Mouse (Mus musculus): ENCODE measurements around the gene Galr3. TPM values are rescaled to one million over a fixed set of nuclear protein-coding genes. Genes with fewer than 3 reads are reported as not detected.

Gene Galr3
- polyA plus RNA-seq, 1 experiment from 2014 or later: not detected

DNA sequence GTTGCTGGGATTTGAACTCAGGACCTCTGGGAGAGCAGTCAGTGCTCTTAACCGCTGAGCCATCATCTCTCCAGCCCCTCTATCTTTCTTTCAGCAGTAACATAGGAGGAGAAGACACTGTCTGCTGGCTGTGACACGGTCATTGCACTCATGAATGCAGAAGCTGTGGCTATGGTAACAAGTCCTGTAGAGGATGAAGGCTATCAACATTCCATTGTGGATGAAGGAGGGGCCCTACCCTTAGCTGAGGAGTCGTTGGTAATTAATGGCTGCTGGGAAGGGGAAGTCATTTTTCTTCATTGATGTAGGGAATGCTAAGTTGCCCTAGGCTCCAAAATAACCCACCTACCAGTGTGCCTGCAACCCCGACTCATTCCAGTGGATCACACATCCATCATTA lies 23.5 kb upstream of the Galr3 start:
- H3K9me3 ChIP-seq (ENCODE audit: control insufficient read depth, low read length): no peaks in the 10 kb centered on the region
- no peak overlapping the region for H3K27ac ChIP-seq (ENCODE audit: low read depth, low read length)
- no peak overlapping the region for H3K9ac ChIP-seq (ENCODE audit: low read length)
- no peaks in the 10 kb centered on the region for H3K27me3 ChIP-seq (ENCODE audit: control insufficient read depth, insufficient read depth, low read length)
- H3K4me1 ChIP-seq (ENCODE audit: control insufficient read depth, insufficient read depth, low read length): peaks cover under 1% of the 10 kb centered on the region; the same call in 1 of the 2 replicates
- H3K36me3 ChIP-seq (ENCODE audit: control insufficient read depth, insufficient read depth, low read length): no peaks in the 10 kb centered on the region
- H3K4me3 ChIP-seq (ENCODE audit: low read depth, low read length): no peak overlapping the region
- no peak for DNase-seq (ENCODE audit: low spot score)
- ATAC-seq (ENCODE audit: insufficient read depth, low FRiP score, low TSS enrichment): no peak
- H3K4me2 ChIP-seq (ENCODE audit: low read depth): no peak overlapping the region
- WGBS: 33% methylated on average over 4 of the region's 4 CpGs

DNA sequence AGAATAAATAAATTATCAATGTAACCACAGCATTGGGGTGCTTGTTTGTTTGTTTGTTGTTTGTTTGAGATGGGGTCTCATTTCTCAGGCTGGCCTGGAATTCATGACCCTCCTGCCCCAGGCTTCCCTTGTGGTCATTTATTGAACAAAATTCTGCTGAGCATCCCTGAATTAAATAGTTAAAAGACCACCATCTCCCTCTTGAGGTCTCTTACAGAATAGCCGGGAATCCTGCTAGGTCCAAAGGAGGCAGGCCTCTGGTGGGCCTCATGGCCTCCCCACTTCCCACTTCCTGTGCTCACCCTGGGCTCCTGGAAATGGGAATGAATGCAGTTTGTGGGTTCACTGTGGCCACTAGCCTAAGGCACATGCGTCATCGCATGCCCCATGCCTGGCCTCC lies 22.8 kb upstream of the Galr3 start:
- no peak for ATAC-seq (ENCODE audit: insufficient read depth, low FRiP score, low TSS enrichment)
- DNase-seq (ENCODE audit: low spot score): no peak
- no peak overlapping the region for H3K4me3 ChIP-seq (ENCODE audit: low read depth, low read length)
- no peak overlapping the region for H3K9ac ChIP-seq (ENCODE audit: low read length)
- no peaks in the 10 kb centered on the region for H3K4me1 ChIP-seq (ENCODE audit: control insufficient read depth, insufficient read depth, low read length)
- 68% methylated on average over 3 of the region's 3 CpGs for WGBS
- H3K27ac ChIP-seq (ENCODE audit: low read depth, low read length): no peak overlapping the region
- no peaks in the 10 kb centered on the region for H3K36me3 ChIP-seq (ENCODE audit: control insufficient read depth, insufficient read depth, low read length)
- H3K9me3 ChIP-seq (ENCODE audit: control insufficient read depth, low read length): no peaks in the 10 kb centered on the region
- no peaks in the 10 kb centered on the region for H3K27me3 ChIP-seq (ENCODE audit: control insufficient read depth, insufficient read depth, low read length)
- no peak overlapping the region for H3K4me2 ChIP-seq (ENCODE audit: low read depth)

DNA sequence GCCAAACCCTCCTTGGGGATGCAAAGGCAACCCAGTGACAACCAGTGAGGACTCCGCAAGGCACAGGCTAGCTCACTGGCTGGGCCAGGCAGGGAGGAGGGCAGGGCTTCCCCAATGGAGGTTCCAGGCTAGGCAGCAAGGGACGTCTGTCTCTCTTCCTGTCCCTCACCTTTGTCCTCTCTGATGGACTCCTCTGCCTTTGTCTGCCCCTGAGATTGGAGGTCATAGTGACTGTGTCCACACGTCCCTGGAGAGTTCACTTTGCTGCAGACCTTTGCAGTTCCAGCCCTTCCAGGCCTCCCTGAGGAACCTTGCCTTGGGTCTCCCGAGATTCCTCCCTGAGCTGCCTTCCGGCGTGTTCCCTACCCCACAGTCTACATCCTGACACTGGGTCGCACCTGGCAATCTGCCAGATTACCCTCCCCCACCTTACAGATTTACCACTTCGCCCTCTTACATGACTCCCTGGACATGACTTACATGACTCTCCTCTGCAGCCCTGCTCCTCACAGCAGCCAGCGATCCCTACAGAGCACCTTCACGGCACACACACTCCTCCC lies 18.9 kb upstream of the Galr3 start:
- Histone ChIP-seq H3K9ac (ENCODE audit: low read length) (no peak overlapping the region), H3K4me1 (ENCODE audit: control insufficient read depth, insufficient read depth, low read length) (peaks cover 10% of the 10 kb centered on the region), H3K4me3 (ENCODE audit: low read depth, low read length) (no peak overlapping the region), H3K27ac (ENCODE audit: low read depth, low read length) (no peak overlapping the region), H3K36me3 (ENCODE audit: control insufficient read depth, insufficient read depth, low read length) (no peaks in the 10 kb centered on the region), H3K9me3 (ENCODE audit: control insufficient read depth, low read length) (no peaks in the 10 kb centered on the region), H3K4me2 (ENCODE audit: low read depth) (no peak overlapping the region), H3K27me3 (ENCODE audit: control insufficient read depth, insufficient read depth, low read length) (no peaks in the 10 kb centered on the region)
- no peak for DNase-seq (ENCODE audit: low spot score)
- no peak for ATAC-seq (ENCODE audit: insufficient read depth, low FRiP score, low TSS enrichment)
- WGBS: 67% methylated on average over 10 of the region's 10 CpGs

DNA sequence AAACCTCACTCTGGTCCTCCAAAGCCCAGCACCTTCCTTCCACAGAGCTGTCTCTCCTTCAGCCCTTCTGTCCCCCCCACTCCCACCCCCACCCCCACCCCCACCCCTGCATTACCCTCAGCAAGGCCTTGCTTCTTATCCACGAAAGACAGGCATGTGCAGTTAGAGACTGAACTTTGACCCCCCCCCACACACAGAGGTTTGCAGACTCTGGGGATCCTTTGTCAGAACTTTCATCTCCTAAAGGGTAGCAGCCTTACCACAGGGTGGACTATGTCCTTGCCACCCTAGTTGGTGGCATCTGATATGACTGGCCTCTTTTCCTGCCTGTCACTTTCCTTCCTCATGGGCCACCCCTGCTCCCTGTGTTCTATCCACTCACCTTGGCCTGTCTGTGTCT lies 18.3 kb upstream of the Galr3 start:
- Histone ChIP-seq H3K9me3 (ENCODE audit: control insufficient read depth, low read length) (no peaks in the 10 kb centered on the region), H3K27me3 (ENCODE audit: control insufficient read depth, insufficient read depth, low read length) (no peaks in the 10 kb centered on the region), H3K4me2 (ENCODE audit: low read depth) (no peak overlapping the region), H3K36me3 (ENCODE audit: control insufficient read depth, insufficient read depth, low read length) (no peaks in the 10 kb centered on the region), H3K27ac (ENCODE audit: low read depth, low read length) (no peak overlapping the region), H3K4me1 (ENCODE audit: control insufficient read depth, insufficient read depth, low read length) (peaks cover 10% of the 10 kb centered on the region), H3K4me3 (ENCODE audit: low read depth, low read length) (no peak overlapping the region), H3K9ac (ENCODE audit: low read length) (no peak overlapping the region)
- DNase-seq (ENCODE audit: low spot score) (no peak), ATAC-seq (ENCODE audit: insufficient read depth, low FRiP score, low TSS enrichment) (no peak)
- 67% methylated on average over 1 of the region's 1 CpGs for WGBS

DNA sequence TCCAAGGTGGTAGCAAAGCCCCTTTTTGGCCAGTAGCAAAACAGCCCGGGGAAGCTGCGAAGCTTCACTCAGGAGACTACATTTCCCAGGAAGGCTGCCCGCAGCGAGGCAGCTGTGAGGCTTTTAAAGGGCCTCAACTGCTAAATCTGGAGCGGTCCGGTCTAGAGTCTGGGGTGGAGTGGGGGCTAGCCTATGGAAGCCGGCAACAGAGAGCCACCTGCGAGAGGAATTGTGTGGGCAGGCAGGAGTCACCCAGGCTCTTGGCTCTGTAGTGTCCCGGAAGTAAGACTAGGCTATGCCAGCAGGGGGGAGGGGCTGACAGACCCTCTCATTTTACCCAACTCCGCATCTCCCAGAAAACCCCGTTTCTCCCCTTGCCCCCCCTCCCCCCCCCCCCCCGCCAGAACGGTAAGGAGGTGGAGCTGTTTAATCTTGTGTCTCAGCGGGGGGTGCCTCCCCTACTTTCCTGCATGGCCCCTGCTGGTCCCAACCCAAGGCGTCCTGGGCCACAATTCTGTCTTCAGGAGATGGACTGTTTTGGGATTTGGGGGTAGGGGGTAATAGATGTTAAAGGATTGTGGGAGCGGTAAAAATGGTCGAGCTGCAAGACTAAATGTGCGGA lies 15.9 kb upstream of the Galr3 start:
- 12% methylated on average over 15 of the region's 18 CpGs for WGBS
- DNase-seq (ENCODE audit: low spot score) (peak; percentile 40), ATAC-seq (ENCODE audit: insufficient read depth, low FRiP score, low TSS enrichment) (no peak)
- Histone ChIP-seq H3K9me3 (ENCODE audit: control insufficient read depth, low read length) (no peaks in the 10 kb centered on the region), H3K36me3 (ENCODE audit: control insufficient read depth, insufficient read depth, low read length) (no peaks in the 10 kb centered on the region), H3K4me2 (ENCODE audit: low read depth) (peak overlapping the region; percentile 19; the same call in 1 of the 2 replicates), H3K9ac (ENCODE audit: low read length) (peak overlapping the region; percentile 20), H3K27me3 (ENCODE audit: control insufficient read depth, insufficient read depth, low read length) (no peaks in the 10 kb centered on the region), H3K4me3 (ENCODE audit: low read depth, low read length) (no peak overlapping the region), H3K27ac (ENCODE audit: low read depth, low read length) (no peak overlapping the region), H3K4me1 (ENCODE audit: control insufficient read depth, insufficient read depth, low read length) (peaks cover 10% of the 10 kb centered on the region)

DNA sequence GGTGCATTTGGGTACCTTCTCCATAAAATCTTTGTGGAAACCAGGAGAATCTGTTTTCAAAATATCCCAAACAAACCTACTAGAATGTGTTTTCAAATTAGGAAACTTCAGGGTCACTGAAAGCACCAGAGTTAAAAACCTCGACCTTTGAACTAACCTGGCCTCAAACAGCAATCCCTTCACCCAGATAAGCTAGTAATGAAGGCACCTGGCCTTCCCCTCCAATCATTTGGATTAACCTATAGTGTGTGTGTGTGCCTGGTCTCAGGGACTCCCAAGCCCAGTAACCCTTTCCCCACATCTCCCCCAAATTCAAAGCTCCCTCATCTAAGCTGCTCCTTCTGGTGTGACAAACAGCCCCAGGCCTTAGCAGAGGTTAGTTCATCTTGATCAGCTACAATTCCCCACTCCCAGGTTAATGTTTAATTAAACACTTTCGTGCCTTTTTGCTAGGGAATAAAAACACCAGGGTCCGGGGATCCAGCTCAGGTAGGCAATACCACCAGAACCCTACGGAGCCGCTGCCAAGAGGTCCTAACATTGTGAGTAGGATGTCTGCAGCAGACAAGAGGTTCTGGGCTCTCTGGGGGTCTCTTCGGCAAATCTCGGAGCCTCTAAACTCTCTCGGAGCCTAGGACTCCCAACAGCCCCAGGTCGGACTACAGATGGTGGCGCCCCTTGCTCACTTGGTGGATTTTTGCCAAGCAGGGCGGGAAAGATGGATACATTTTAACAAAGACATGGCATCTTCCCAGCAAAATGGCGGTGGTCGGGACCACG lies 15.0 kb upstream of the Galr3 start:
- H3K4me1 ChIP-seq (ENCODE audit: control insufficient read depth, insufficient read depth, low read length): peaks cover 16% of the 10 kb centered on the region
- ATAC-seq (ENCODE audit: insufficient read depth, low FRiP score, low TSS enrichment): no peak
- peak overlapping the region; percentile 82; the same call in 1 of the 2 replicates for H3K4me2 ChIP-seq (ENCODE audit: low read depth)

DNA sequence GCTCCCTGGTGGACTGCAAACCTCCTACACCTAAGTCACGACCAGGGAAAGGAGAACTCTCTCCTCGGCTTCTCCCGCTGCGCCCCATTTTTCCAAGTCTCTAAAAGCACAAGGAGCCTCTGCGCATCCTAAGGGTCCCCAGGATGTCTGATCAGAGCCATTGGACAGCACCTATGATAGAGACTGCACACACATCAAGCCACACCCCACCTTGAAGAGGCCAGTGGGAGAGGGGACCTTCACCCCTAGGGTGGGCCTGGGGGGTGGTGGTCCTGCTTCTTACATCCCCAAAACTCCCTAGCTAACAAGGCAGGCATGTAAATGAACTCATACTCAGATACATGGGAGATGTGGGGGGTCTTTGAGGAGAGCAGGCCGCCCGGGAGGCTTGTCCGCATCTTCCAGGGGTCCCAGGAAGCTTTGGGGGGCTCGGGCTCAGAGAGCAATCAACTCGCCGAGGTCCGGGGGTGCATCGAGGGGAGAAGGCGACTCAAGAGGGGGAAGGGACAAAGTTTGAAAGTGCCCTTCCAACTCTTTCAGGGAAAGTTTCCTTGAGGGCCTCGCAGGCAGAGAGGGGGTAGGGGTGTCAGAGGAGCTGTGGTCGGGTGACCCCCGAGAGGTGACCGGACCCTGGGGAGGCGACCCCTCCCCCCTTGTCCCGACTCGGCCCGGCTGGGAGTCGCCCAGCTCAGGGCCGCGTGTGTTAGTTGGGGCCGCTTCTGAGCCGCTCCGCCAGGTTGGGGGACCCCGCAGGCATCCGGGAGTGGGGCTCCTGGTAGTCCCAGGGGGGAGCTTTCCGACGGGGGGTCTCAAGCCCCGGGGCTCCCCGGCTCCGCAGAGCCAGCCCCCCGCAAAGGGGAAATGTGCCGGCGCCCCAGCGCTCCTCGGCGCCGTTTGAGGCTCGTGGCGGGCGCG lies 14.1 kb upstream of the Galr3 start:
- peak; percentile 55 for DNase-seq (ENCODE audit: low spot score)
- no peaks in the 10 kb centered on the region for H3K36me3 ChIP-seq (ENCODE audit: control insufficient read depth, insufficient read depth, low read length)
- no peaks in the 10 kb centered on the region for H3K27me3 ChIP-seq (ENCODE audit: control insufficient read depth, insufficient read depth, low read length)
- peak overlapping the region; percentile 76 for H3K4me3 ChIP-seq (ENCODE audit: low read depth, low read length)
- peak overlapping the region; percentile 82 for H3K4me2 ChIP-seq (ENCODE audit: low read depth)
- no peaks in the 10 kb centered on the region for H3K9me3 ChIP-seq (ENCODE audit: control insufficient read depth, low read length)
- H3K9ac ChIP-seq (ENCODE audit: low read length): peak overlapping the region; percentile 100
- H3K27ac ChIP-seq (ENCODE audit: low read depth, low read length): peak overlapping the region; percentile 97
- WGBS: 7% methylated on average over 42 of the region's 46 CpGs
- ATAC-seq (ENCODE audit: insufficient read depth, low FRiP score, low TSS enrichment): no peak
- H3K4me1 ChIP-seq (ENCODE audit: control insufficient read depth, insufficient read depth, low read length): peaks cover 16% of the 10 kb centered on the region

More for the DNA sequence above, 15.0 kb upstream of the Galr3 start:
- H3K4me3 ChIP-seq (ENCODE audit: low read depth, low read length): no peak overlapping the region
- no peak overlapping the region for H3K9ac ChIP-seq (ENCODE audit: low read length)
- no peak overlapping the region for H3K27ac ChIP-seq (ENCODE audit: low read depth, low read length)
- H3K27me3 ChIP-seq (ENCODE audit: control insufficient read depth, insufficient read depth, low read length): no peaks in the 10 kb centered on the region
- no peak for DNase-seq (ENCODE audit: low spot score)
- WGBS: 46% methylated on average over 14 of the region's 14 CpGs
- no peaks in the 10 kb centered on the region for H3K36me3 ChIP-seq (ENCODE audit: control insufficient read depth, insufficient read depth, low read length)
- no peaks in the 10 kb centered on the region for H3K9me3 ChIP-seq (ENCODE audit: control insufficient read depth, low read length)

DNA sequence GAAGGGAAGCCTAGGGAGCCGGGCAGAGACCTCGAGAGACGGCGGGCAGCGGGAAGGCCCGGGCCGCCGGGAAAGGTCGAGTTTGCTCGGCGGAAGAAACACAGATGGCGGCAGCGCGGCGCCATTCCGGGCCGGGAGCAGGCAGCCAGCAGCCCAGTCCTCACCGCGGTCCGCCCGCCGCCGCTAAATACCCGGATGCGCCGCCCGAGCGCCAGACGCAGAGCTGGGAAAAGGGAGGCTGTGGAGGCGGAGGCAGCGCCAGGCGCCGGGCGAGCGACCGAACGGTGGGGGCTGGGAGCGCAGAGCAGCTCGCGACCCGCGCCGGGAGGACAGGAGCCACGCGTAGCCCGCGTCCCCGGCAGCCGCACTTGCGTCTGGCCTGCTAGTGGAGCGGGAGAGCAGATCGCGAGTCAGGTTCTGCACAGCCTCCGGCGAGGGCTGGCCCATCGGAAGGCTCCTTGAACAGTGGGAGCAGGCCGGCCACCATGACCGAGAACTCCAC lies 13.4 kb upstream of the Galr3 start, which contains the start of gene H1f0:
H1f0 (plus strand) TSS at position 214 of the 502 bp plus-strand sequence.
- no peaks in the 10 kb centered on the region for H3K36me3 ChIP-seq (ENCODE audit: control insufficient read depth, insufficient read depth, low read length)
- no peaks in the 10 kb centered on the region for H3K27me3 ChIP-seq (ENCODE audit: control insufficient read depth, insufficient read depth, low read length)
- H3K4me1 ChIP-seq (ENCODE audit: control insufficient read depth, insufficient read depth, low read length): peaks cover 16% of the 10 kb centered on the region
- WGBS: under 1% methylated on average over 56 of the region's 58 CpGs
- peak within 1 kb of the TSS; percentile 82 for H3K4me2 ChIP-seq (ENCODE audit: low read depth)
- H3K9ac ChIP-seq (ENCODE audit: low read length): peak within 1 kb of the TSS; percentile 100
- H3K27ac ChIP-seq (ENCODE audit: low read depth, low read length): peak within 1 kb of the TSS; percentile 97
- H3K9me3 ChIP-seq (ENCODE audit: control insufficient read depth, low read length): no peaks in the 10 kb centered on the region
- peak; percentile 71 for ATAC-seq (ENCODE audit: insufficient read depth, low FRiP score, low TSS enrichment)
- peak; percentile 96 for DNase-seq (ENCODE audit: low spot score)
- peak within 1 kb of the TSS; percentile 76 for H3K4me3 ChIP-seq (ENCODE audit: low read depth, low read length)
